Mouse (Mus musculus) testis, adult 2 months (tissue): Measurements from ENCODE around the gene Pdhx.

Experiments used
- CTCF ChIP-seq: fragments of 200-500 bp; IDR thresholded peaks from 2 replicates; pipeline ENCODE4 v1.5.1; 2012; ENCODE audit warnings: low read depth, mild to moderate bottlenecking, inconsistent platforms, low read length, moderate library complexity; ENCODE audit not compliant: control insufficient read depth, insufficient read depth, insufficient replicate concordance
- POLR2A ChIP-seq: fragments of 200-500 bp; IDR thresholded peaks from 2 replicates; pipeline ENCODE4 v1.6.1; 2012; ENCODE audit warnings: low read depth, mild to moderate bottlenecking, inconsistent platforms, low read length, moderate library complexity; ENCODE audit not compliant: control insufficient read depth

- no peak for TF ChIP-seq CTCF
- TF ChIP-seq POLR2A: no peak
Measured at GRCm38 (mm10) chr2:103085633-103086032, 12.3 kb upstream of the Pdhx start.
